Mouse (Mus musculus) midbrain, embryonic 13.5 days (tissue): ENCODE measurements around the gene Msmb. TPM values are rescaled to one million over a fixed set of nuclear protein-coding genes. Genes with fewer than 3 reads are reported as not detected.
"Not testable (repeated sequence)": the region's sequence is repeated elsewhere in the genome, so short reads cannot be mapped to it uniquely, and the experiment has no call there.

Experiments
- ATAC-seq: fragments of 200-750 bp; cut with Nextera tagmentation; 2 replicates; pipeline ENCODE4 v1.8.0; 2017; ENCODE audit warnings: mild to moderate bottlenecking, moderate TSS enrichment, moderate library complexity
- H3K27ac ChIP-seq: fragments of 300-500 bp; sonication (generic); 2 replicates; pipeline ENCODE4 v1.5.1; 2015; ENCODE audit warnings: inconsistent platforms, mild to moderate bottlenecking, moderate library complexity
- H3K27me3 ChIP-seq: fragments of 300-500 bp; sonication (generic); 2 replicates; pipeline ENCODE4 v1.6.1; 2015; ENCODE audit warnings: mild to moderate bottlenecking, inconsistent platforms
- H3K36me3 ChIP-seq: fragments of 300-500 bp; sonication (generic); 2 replicates; pipeline ENCODE4 v1.6.1; 2015; ENCODE audit warnings: mild to moderate bottlenecking, inconsistent platforms
- H3K4me1 ChIP-seq: fragments of 300-500 bp; sonication (generic); replicated peaks from 2 replicates; pipeline ENCODE4 v1.6.1; 2015; ENCODE audit warnings: inconsistent platforms
- H3K4me2 ChIP-seq: fragments of 300-500 bp; sonication (generic); replicated peaks from 2 replicates; pipeline ENCODE4 v1.6.1; 2015; ENCODE audit warnings: moderate library complexity, mild to moderate bottlenecking, inconsistent platforms
- H3K4me3 ChIP-seq: fragments of 300-500 bp; sonication (generic); replicated peaks from 2 replicates; pipeline ENCODE4 v1.5.1; 2015; ENCODE audit warnings: mild to moderate bottlenecking, inconsistent platforms
- H3K9ac ChIP-seq: fragments of 300-500 bp; sonication (generic); replicated peaks from 2 replicates; pipeline ENCODE4 v1.6.1; 2015; ENCODE audit warnings: mild to moderate bottlenecking, inconsistent platforms
- H3K9me3 ChIP-seq: fragments of 300-500 bp; sonication (generic); 2 replicates; pipeline ENCODE4 v1.6.1; 2016; ENCODE audit warnings: mild to moderate bottlenecking, inconsistent platforms
- WGBS: fragments of 180-500 bp; shearing (Covaris S2); methylation state at CpG from one replicate; pipeline ENCODE4 v1.1.7; 2015; 5-methylcytosine and 5-hydroxymethylcytosine counted together
- polyA plus RNA-seq: library from polyadenylated mRNA; unstranded; fragments of >200 nt; fragmentation: Nextera tagmentation; extraction: Ambion mirVana; gene quantifications from 2 replicates; pipeline ENCODE4 v1.2.1, GENCODE M21; 2015

Msmb gene
- polyA plus RNA-seq, 1 experiment from 2014 or later, result not detected

- peak overlapping the region; percentile 98 for H3K4me2 ChIP-seq
- no peaks in the 10 kb centered on the region for H3K36me3 ChIP-seq
- WGBS, result 1% methylated on average over 42 of the region's 42 CpGs
- H3K9me3 ChIP-seq, result no peaks in the 10 kb centered on the region
- no peaks in the 10 kb centered on the region for H3K27me3 ChIP-seq
- H3K27ac ChIP-seq, result 0 out of 2 replicates have a peak overlapping the region, but pooled peaks have one; percentile 51
- peak; percentile 30 for ATAC-seq
- H3K9ac ChIP-seq, result peak overlapping the region; percentile 65
- H3K4me1 ChIP-seq, result peaks cover 31% of the 10 kb centered on the region
- peak overlapping the region; percentile 50 for H3K4me3 ChIP-seq
Observed at GRCm38 (mm10) chr14:32165278-32166061, 23.6 kb downstream of the Msmb start.

DNA sequence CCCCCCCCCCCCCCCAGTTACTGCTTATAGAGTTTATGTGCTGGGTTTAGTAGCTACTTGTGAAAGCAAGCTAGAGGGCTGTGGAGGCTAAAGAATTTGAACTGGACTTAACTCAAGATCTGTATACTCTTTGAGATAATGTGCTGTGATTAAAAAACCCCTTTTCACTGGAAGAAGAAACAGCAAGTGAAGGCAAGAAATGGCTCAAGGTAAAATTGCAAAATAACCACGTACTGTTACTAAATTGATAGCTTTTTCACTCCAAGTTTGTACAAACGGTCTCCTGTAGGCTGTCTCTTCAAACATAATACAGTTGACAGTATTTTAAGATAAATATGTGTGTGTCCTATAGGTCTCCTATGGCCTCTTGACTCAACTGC is 24.2 kb downstream of the Msmb start:
- Histone ChIP-seq H3K4me2 (peak overlapping the region; percentile 98), H3K9ac (no peak overlapping the region), H3K27me3 (no peaks in the 10 kb centered on the region), H3K27ac (no peak overlapping the region), H3K36me3 (no peaks in the 10 kb centered on the region), H3K9me3 (no peaks in the 10 kb centered on the region), H3K4me1 (peaks cover 26% of the 10 kb centered on the region), H3K4me3 (peak overlapping the region; percentile 50; the same call in 1 of the 2 replicates)
- no peak for ATAC-seq
- 77% methylated on average over 2 of the region's 2 CpGs for WGBS

DNA sequence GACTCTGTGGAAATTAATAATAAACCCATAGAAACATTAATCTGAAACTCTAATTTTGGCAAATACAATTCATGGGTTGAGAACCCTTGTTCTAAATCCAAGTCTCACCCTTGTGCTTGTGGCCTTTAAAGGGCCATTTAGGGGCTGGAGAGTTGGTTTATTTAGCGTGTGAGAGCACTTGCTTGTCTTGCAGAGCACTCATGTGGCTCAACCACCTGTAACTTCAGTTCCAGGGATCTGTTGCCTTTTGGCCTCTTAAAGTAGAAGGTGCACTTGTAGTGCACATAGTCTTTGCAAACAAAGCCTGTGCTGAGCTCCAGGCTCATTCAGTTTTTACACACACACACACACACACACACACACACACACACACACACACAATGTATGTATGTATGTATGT is 25.0 kb downstream of the Msmb start:
- Histone ChIP-seq H3K9me3 (no peaks in the 10 kb centered on the region), H3K27me3 (no peaks in the 10 kb centered on the region), H3K4me1 (peaks cover 18% of the 10 kb centered on the region), H3K27ac (no peak overlapping the region), H3K9ac (no peak overlapping the region), H3K36me3 (no peaks in the 10 kb centered on the region), H3K4me3 (no peak overlapping the region), H3K4me2 (no peak overlapping the region)
- no peak for ATAC-seq
- 78% methylated on average over 1 of the region's 1 CpGs for WGBS

GRCm38 (mm10) chr14:32167326-32167725 is 25.5 kb downstream of the Msmb start:
- no peak overlapping the region for H3K9ac ChIP-seq

DNA sequence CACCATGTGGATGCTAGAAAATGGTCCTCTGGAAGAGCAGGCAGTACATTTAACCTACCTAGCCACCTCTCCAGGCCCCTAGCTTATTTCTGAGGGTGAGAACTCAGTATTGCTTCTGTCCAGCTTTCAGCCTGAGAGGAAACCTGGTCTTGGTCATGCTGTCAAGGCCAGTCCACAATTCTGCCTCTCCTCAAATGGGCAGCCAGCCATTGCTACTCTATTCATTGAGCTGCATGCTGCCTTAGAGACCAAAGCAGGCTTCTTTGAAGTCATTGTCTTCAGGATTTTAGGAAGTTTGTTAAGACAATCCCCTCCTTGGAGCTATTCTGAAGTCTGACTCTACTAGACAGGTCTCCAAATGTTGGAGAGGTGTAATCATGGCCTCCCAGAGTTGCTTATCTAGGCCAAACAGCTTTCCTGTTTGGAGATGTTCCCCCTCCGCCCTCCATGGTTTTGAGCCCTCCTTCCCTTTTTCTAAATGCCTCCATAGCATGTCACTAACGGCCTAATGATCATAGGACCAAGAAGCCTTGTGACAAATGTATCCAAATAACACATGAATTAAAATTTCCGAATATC is 26.9 kb downstream of the Msmb start:
- ATAC-seq, result no peak
- no peak overlapping the region for H3K27ac ChIP-seq
- H3K4me3 ChIP-seq, result no peak overlapping the region
- H3K9ac ChIP-seq, result no peak overlapping the region
- no peaks in the 10 kb centered on the region for H3K9me3 ChIP-seq
- H3K4me1 ChIP-seq, result peaks cover 17% of the 10 kb centered on the region
- WGBS, result 73% methylated on average over 3 of the region's 3 CpGs
- no peaks in the 10 kb centered on the region for H3K27me3 ChIP-seq
- no peak overlapping the region for H3K4me2 ChIP-seq
- peaks cover 15% of the 10 kb centered on the region for H3K36me3 ChIP-seq

More at GRCm38 (mm10) chr14:32167326-32167725, 25.5 kb downstream of the Msmb start:
- WGBS, result 93% methylated on average over 5 of the region's 5 CpGs
- peaks cover 17% of the 10 kb centered on the region for H3K4me1 ChIP-seq
- H3K36me3 ChIP-seq, result 0 out of 2 replicates have a peak, but pooled peaks cover 4% of the 10 kb centered on the region
- no peaks in the 10 kb centered on the region for H3K27me3 ChIP-seq
- no peak overlapping the region for H3K27ac ChIP-seq
- no peak overlapping the region for H3K4me3 ChIP-seq
- H3K4me2 ChIP-seq, result no peak overlapping the region
- ATAC-seq, result no peak
- no peaks in the 10 kb centered on the region for H3K9me3 ChIP-seq

GRCm38 (mm10) chr14:32170137-32170536 is 28.3 kb downstream of the Msmb start:
- Histone ChIP-seq H3K27ac (no peak overlapping the region), H3K4me1 (peaks cover 14% of the 10 kb centered on the region), H3K36me3 (peaks cover 24% of the 10 kb centered on the region), H3K9ac (no peak overlapping the region), H3K4me2 (no peak overlapping the region), H3K9me3 (no peaks in the 10 kb centered on the region), H3K4me3 (no peak overlapping the region), H3K27me3 (no peaks in the 10 kb centered on the region)
- WGBS, result 91% methylated on average over 4 of the region's 4 CpGs
- ATAC-seq, result no peak

DNA sequence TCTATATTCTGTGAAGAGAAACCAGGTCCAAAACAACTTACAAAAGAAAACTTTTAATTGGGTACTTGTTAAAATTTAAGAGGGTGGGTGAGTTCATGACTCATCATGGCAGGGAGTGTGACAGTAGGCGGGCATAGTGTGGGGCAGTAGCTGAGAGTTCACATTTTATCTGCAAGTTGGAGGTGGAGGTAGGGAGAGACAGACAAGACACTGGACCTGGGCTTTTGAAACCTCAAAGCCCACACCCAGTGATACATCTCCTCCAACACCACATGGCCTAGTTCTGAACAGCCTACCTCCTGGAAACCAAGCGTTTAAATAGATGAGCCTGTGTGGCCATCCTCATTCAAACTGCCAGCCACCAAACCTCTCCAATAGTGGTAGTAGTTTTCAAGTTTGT is 33.5 kb downstream of the Msmb start:
- Histone ChIP-seq H3K27ac (no peak overlapping the region), H3K4me1 (no peaks in the 10 kb centered on the region), H3K9ac (no peak overlapping the region), H3K27me3 (no peaks in the 10 kb centered on the region), H3K4me3 (no peak overlapping the region), H3K9me3 (no peaks in the 10 kb centered on the region), H3K4me2 (no peak overlapping the region), H3K36me3 (peaks cover 36% of the 10 kb centered on the region)
- whole genome bisulfite sequencing, result 93% methylated on average over 2 of the region's 2 CpGs
- ATAC-seq, result no peak

DNA sequence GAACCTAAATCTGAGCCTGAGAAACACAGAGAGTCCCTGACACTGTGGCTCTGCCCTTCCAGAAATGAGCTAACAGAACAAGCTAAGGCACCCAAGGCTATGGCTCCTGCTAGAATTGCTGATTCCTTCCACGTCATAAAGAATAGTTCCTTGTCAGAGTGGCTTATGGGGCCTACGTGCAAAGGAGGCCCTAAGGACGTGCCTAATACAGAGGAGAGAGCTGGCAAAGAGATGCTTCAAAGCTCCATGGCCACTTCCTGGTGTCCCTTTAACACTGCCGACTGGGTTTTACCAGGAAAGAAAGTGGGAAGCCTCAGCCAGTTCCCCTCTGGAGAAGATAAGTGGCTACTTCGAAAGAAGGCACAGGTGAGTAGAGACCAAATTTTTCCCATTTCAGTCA is 34.8 kb downstream of the Msmb start:
- H3K4me1 ChIP-seq, H3K4me3 ChIP-seq, H3K9ac ChIP-seq, H3K9me3 ChIP-seq, ATAC-seq, H3K4me2 ChIP-seq, H3K27me3 ChIP-seq, H3K27ac ChIP-seq: not testable (repeated sequence)
- peaks cover 47% of the 10 kb centered on the region for H3K36me3 ChIP-seq
- 90% methylated on average over 5 of the region's 5 CpGs for WGBS

DNA sequence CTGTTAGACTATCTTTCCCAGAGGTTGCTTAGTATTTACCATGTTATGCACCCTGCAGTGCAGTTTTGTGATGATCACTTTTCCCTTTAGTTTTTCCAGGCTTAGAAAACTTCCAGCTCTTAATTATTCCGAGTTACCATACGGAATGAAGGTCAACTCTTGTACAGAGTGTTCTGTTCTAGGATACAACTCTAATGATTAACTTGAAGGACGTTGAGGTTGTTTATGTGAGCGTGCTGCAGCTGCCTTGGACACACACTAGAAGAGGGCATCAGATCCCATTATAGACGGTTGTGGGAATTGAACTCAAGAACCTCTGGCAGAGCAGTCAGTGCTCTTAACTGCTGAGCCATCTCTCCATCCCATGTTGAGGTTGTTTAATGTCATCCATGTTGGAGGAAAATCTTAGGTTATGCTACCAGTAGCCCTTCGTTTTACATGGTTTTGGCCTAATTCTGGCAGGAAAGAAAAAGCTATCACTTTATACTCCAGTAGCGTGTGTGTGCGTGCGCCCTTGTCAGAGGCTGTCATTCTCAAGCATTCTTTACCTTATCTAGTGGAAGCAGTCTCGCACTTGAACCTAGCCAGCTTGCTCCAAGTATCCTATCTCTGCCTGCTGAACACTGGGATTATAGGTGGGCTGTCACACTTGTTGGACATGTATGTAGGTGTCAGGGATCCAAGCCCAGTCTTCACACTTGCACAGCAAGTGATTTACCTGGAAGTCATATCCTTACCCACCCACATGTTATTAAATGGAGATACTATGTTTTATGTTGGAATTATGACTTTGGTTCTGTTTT is 37.8 kb downstream of the Msmb start:
- 95% methylated on average over 10 of the region's 10 CpGs for WGBS
- H3K36me3 ChIP-seq, result peaks cover 53% of the 10 kb centered on the region

GRCm38 (mm10) chr14:32180861-32181260 is 39.0 kb downstream of the Msmb start:
- no peak overlapping the region for H3K9ac ChIP-seq
- H3K4me3 ChIP-seq, result no peak overlapping the region
- H3K36me3 ChIP-seq, result peaks cover 58% of the 10 kb centered on the region
- no peak for ATAC-seq
- WGBS, result 90% methylated on average over 6 of the region's 6 CpGs
- no peak overlapping the region for H3K27ac ChIP-seq
- no peaks in the 10 kb centered on the region for H3K27me3 ChIP-seq
- H3K4me2 ChIP-seq, result no peak overlapping the region
- H3K9me3 ChIP-seq, result no peaks in the 10 kb centered on the region
- no peaks in the 10 kb centered on the region for H3K4me1 ChIP-seq

More for the DNA sequence above, 37.8 kb downstream of the Msmb start:
- Histone ChIP-seq H3K27me3 (no peaks in the 10 kb centered on the region), H3K27ac (no peak overlapping the region), H3K4me2 (no peak overlapping the region), H3K4me1 (no peaks in the 10 kb centered on the region), H3K9ac (no peak overlapping the region), H3K9me3 (no peaks in the 10 kb centered on the region), H3K4me3 (no peak overlapping the region)
- ATAC-seq, result no peak

GRCm38 (mm10) chr14:32183846-32184245 is 42.0 kb downstream of the Msmb start:
- ATAC-seq, result no peak
- Histone ChIP-seq H3K36me3 (peaks cover 87% of the 10 kb centered on the region), H3K4me1 (no peaks in the 10 kb centered on the region)

More at GRCm38 (mm10) chr14:32183846-32184245, 42.0 kb downstream of the Msmb start:
- whole genome bisulfite sequencing, result 95% methylated on average over 4 of the region's 4 CpGs
- Histone ChIP-seq H3K9me3 (no peaks in the 10 kb centered on the region), H3K27me3 (no peaks in the 10 kb centered on the region), H3K9ac (no peak overlapping the region), H3K4me2 (no peak overlapping the region), H3K27ac (no peak overlapping the region), H3K4me3 (no peak overlapping the region)
